Mouse (Mus musculus): Measurements from ENCODE around the gene Ano8.

GRCm38 (mm10) chr8:71461152-71461840 is 24.5 kb downstream of the Ano8 start:
- no peak for TF ChIP-seq POLR2A (IDR thresholded peaks at IDR 0.05; ENCODE audit: borderline replicate concordance, extremely low read depth, low read depth, low read length)
- TF ChIP-seq CTCF (IDR thresholded peaks at IDR 0.05; ENCODE audit: insufficient read depth, low read length) = no peak
